Mouse (Mus musculus) forebrain, embryonic 11.5 days (tissue): ENCODE measurements around the gene Tubb4b. TPM values are rescaled to one million over a fixed set of nuclear protein-coding genes. Genes with fewer than 3 reads are reported as not detected.
A peak's percentile ranks its signal among the peaks of the same experiment; 100 is the strongest.

Experiments
- ATAC-seq: fragments of 200-750 bp; cut with Nextera tagmentation; replicated peaks from 2 replicates; pipeline ENCODE4 v1.8.0; 2017; ENCODE audit warnings: moderate TSS enrichment; ENCODE audit not compliant: low FRiP score
- DNase-seq: peaks from one replicate; pipeline ENCODE4 v3.0.0-alpha.2; 2017; ENCODE audit warnings: low spot score
- H3K27ac ChIP-seq: fragments of 300-500 bp; sonication (generic); 2 replicates; pipeline ENCODE4 v1.5.1; 2014; ENCODE audit warnings: low read depth, low read length
- H3K27me3 ChIP-seq: fragments of 300-500 bp; sonication (generic); 2 replicates; pipeline ENCODE4 v1.6.1; 2014; ENCODE audit warnings: mild to moderate bottlenecking, low read length, mixed read lengths; ENCODE audit not compliant: control insufficient read depth, insufficient read depth
- H3K36me3 ChIP-seq: fragments of 300-500 bp; sonication (generic); 2 replicates; pipeline ENCODE4 v1.6.1; 2014; ENCODE audit warnings: mild to moderate bottlenecking, low read length, moderate library complexity, mixed read lengths; ENCODE audit not compliant: control insufficient read depth, insufficient read depth
- H3K4me1 ChIP-seq: fragments of 300-500 bp; sonication (generic); replicated peaks from 2 replicates; pipeline ENCODE4 v1.6.1; 2014; ENCODE audit warnings: low read length, mixed read lengths; ENCODE audit not compliant: control insufficient read depth, insufficient read depth
- H3K4me2 ChIP-seq: fragments of 300-500 bp; sonication (generic); 2 replicates; pipeline ENCODE4 v1.6.1; 2014; ENCODE audit warnings: low read depth, mild to moderate bottlenecking, low read length, moderate library complexity, mixed read lengths; ENCODE audit not compliant: severe bottlenecking
- H3K4me3 ChIP-seq: fragments of 300-500 bp; sonication (generic); 2 replicates; pipeline ENCODE4 v1.5.1; 2014; ENCODE audit warnings: low read depth, low read length
- H3K9ac ChIP-seq: fragments of 300-500 bp; sonication (generic); 2 replicates; pipeline ENCODE4 v1.6.1; 2014; ENCODE audit warnings: low read length
- H3K9me3 ChIP-seq: fragments of 300-500 bp; sonication (generic); 2 replicates; pipeline ENCODE4 v1.6.1; 2016; ENCODE audit warnings: low read length, mixed read lengths; ENCODE audit not compliant: control insufficient read depth
- WGBS: fragments of 180-500 bp; shearing (Covaris S2); extraction: QIAGEN DNeasy Blood & Tissue Kit; methylation state at CpG from one replicate; pipeline ENCODE4 v1.1.7; 2014; 5-methylcytosine and 5-hydroxymethylcytosine counted together
- polyA plus RNA-seq: library from polyadenylated mRNA; unstranded; fragments of >200 nt; fragmentation: Nextera tagmentation; extraction: Ambion mirVana; gene quantifications from 2 replicates; pipeline ENCODE4 v1.2.1, GENCODE M21; 2014

The Tubb4b gene
- polyA plus RNA-seq, 1 experiment from 2014 or later = 615 TPM

DNA sequence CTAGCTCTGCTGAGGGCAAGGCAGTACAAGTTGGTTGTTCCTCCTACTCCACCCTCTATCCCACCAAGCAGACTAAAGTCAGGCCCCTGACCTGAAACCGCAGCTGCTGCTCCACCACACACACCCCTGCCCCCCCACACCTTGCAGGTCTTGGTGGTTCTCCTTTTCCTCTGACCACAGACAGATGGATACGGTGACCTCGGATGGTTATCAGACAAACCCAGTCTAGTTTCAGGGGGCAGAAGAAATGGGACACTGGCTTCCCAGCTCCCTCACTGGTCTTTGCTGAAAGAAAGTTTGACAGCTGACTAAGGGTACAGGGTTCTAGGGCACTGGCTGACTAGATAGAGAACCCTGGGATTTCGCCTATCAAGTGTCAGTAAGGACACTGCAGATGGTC lies 8.9 kb upstream of the Tubb4b start:
- ATAC-seq (no peak), DNase-seq (no peak)
- Histone ChIP-seq H3K36me3 (no peaks in the 10 kb centered on the region), H3K4me1 (no peaks in the 10 kb centered on the region), H3K9ac (no peak overlapping the region), H3K27ac (no peak overlapping the region), H3K4me3 (no peak overlapping the region), H3K9me3 (no peaks in the 10 kb centered on the region), H3K27me3 (no peaks in the 10 kb centered on the region), H3K4me2 (no peak overlapping the region)
- WGBS = 81% methylated on average over 4 of the region's 4 CpGs

DNA sequence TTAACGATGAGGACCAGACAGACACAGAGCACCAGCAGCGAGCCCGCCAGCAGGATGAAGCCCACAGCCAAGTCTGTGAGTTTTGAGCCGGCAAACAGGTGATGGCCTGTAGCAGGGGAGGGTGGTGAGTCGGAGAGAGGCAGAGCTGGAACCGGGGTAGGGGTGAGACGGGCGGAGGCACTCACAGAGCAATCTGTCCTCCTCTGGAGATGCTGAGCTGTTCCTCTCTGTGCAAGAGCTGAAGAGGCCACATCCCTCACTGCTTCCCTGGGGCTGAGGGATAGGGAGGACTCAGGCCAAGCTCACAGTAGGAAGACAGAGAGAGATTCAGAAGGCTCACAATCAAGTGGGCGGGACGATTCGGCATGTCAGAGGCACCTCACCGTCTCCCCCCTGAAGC lies 6.5 kb upstream of the Tubb4b start:
- H3K27ac ChIP-seq = no peak overlapping the region
- no peak for DNase-seq
- H3K9ac ChIP-seq = no peak overlapping the region
- 56% methylated on average over 12 of the region's 12 CpGs for WGBS
- H3K9me3 ChIP-seq = no peaks in the 10 kb centered on the region
- no peak overlapping the region for H3K4me2 ChIP-seq
- no peak for ATAC-seq
- H3K4me1 ChIP-seq = no peaks in the 10 kb centered on the region
- H3K27me3 ChIP-seq = no peaks in the 10 kb centered on the region
- H3K4me3 ChIP-seq = no peak overlapping the region
- no peaks in the 10 kb centered on the region for H3K36me3 ChIP-seq

GRCm38 (mm10) chr2:25230581-25230980 lies 6.1 kb upstream of the Tubb4b start:
- no peaks in the 10 kb centered on the region for H3K4me1 ChIP-seq
- DNase-seq (no peak), ATAC-seq (no peak)
- H3K4me3 ChIP-seq = no peak overlapping the region
- no peaks in the 10 kb centered on the region for H3K36me3 ChIP-seq
- H3K27ac ChIP-seq = no peak overlapping the region
- H3K27me3 ChIP-seq = no peaks in the 10 kb centered on the region
- WGBS = 86% methylated on average over 7 of the region's 7 CpGs
- no peak overlapping the region for H3K4me2 ChIP-seq
- no peak overlapping the region for H3K9ac ChIP-seq
- H3K9me3 ChIP-seq = no peaks in the 10 kb centered on the region

GRCm38 (mm10) chr2:25229582-25229981 lies 5.1 kb upstream of the Tubb4b start:
- Histone ChIP-seq H3K9me3 (no peaks in the 10 kb centered on the region), H3K27me3 (no peaks in the 10 kb centered on the region), H3K4me3 (no peak overlapping the region), H3K36me3 (no peaks in the 10 kb centered on the region), H3K9ac (no peak overlapping the region), H3K4me1 (no peaks in the 10 kb centered on the region), H3K4me2 (no peak overlapping the region), H3K27ac (no peak overlapping the region)
- 83% methylated on average over 5 of the region's 5 CpGs for WGBS
- no peak for DNase-seq
- no peak for ATAC-seq

GRCm38 (mm10) chr2:25228995-25229530 lies 4.6 kb upstream of the Tubb4b start:
- Histone ChIP-seq H3K9me3 (no peaks in the 10 kb centered on the region), H3K9ac (0 out of 2 replicates have a peak overlapping the region, but pooled peaks have one; percentile 9), H3K4me1 (no peaks in the 10 kb centered on the region), H3K27ac (no peak overlapping the region), H3K36me3 (no peaks in the 10 kb centered on the region), H3K27me3 (no peaks in the 10 kb centered on the region), H3K4me2 (no peak overlapping the region), H3K4me3 (no peak overlapping the region)
- no peak for ATAC-seq
- 65% methylated on average over 6 of the region's 6 CpGs for whole genome bisulfite sequencing
- DNase-seq = no peak

- Histone ChIP-seq H3K9me3 (no peaks in the 10 kb centered on the region), H3K4me1 (peaks cover 3% of the 10 kb centered on the region; the same call in 1 of the 2 replicates), H3K36me3 (no peaks in the 10 kb centered on the region), H3K4me3 (no peak overlapping the region), H3K27me3 (no peaks in the 10 kb centered on the region), H3K4me2 (peak overlapping the region; percentile 40; the same call in 1 of the 2 replicates), H3K9ac (no peak overlapping the region), H3K27ac (no peak overlapping the region)
- ATAC-seq (no peak; the same call in 1 of the 2 replicates), DNase-seq (peak; percentile 88)
- 0% methylated on average over 7 of the region's 7 CpGs for WGBS
Observed at GRCm38 (mm10) chr2:25228431-25228889, 4.0 kb upstream of the Tubb4b start.

- Histone ChIP-seq H3K4me3 (no peak overlapping the region), H3K4me1 (peaks cover 5% of the 10 kb centered on the region; the same call in 1 of the 2 replicates), H3K9ac (no peak overlapping the region), H3K27me3 (no peaks in the 10 kb centered on the region), H3K27ac (no peak overlapping the region), H3K36me3 (no peaks in the 10 kb centered on the region), H3K9me3 (no peaks in the 10 kb centered on the region), H3K4me2 (no peak overlapping the region)
- whole genome bisulfite sequencing = 94% methylated on average over 4 of the region's 4 CpGs
- DNase-seq = no peak
- no peak for ATAC-seq
Observed at GRCm38 (mm10) chr2:25227406-25227805, 2.9 kb upstream of the Tubb4b start.

- H3K9me3 ChIP-seq = no peaks in the 10 kb centered on the region
- no peak overlapping the region for H3K9ac ChIP-seq
- 86% methylated on average over 5 of the region's 5 CpGs for WGBS
- H3K4me2 ChIP-seq = no peak overlapping the region
- no peak for DNase-seq
- no peaks in the 10 kb centered on the region for H3K27me3 ChIP-seq
- H3K4me3 ChIP-seq = no peak overlapping the region
- ATAC-seq = no peak
- no peaks in the 10 kb centered on the region for H3K36me3 ChIP-seq
- peaks cover 5% of the 10 kb centered on the region; the same call in 1 of the 2 replicates for H3K4me1 ChIP-seq
- no peak overlapping the region for H3K27ac ChIP-seq
Observed at GRCm38 (mm10) chr2:25226864-25227263, 2.4 kb upstream of the Tubb4b start.

DNA sequence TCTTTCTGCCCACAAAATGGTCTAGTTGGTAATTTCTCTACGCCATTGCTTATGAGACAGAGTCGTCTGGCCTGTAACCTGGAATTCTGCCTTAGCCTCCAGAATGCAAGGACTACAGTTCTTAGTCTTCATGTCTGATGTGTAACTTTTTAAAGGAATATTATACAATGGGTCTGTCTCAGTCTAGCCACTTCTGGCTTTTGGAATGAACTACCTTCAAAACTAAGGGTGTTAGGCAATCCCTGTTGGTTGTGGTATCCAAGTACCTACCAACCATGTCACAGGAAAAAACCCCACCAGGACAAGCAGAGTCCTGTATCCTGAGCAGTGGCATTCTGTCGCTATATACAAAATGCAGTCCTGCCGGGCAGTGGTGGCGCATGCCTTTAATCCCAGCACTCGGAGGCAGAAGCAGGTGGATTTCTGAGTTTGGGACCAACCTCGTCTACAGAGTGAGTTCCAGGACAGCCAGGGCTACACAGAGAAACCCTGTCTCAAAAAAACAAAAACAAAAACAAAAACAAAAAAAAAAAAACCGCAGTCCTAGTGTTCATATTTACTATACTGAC lies 1.4 kb upstream of the Tubb4b start:
- no peaks in the 10 kb centered on the region for H3K36me3 ChIP-seq
- no peaks in the 10 kb centered on the region for H3K27me3 ChIP-seq
- no peak overlapping the region for H3K4me3 ChIP-seq
- H3K27ac ChIP-seq = peak overlapping the region; percentile 97
- peaks cover 5% of the 10 kb centered on the region; the same call in 1 of the 2 replicates for H3K4me1 ChIP-seq
- no peak for ATAC-seq
- H3K9ac ChIP-seq = no peak overlapping the region
- DNase-seq = no peak
- peak overlapping the region; percentile 51; the same call in 1 of the 2 replicates for H3K4me2 ChIP-seq
- WGBS = 78% methylated on average over 8 of the region's 8 CpGs
- no peaks in the 10 kb centered on the region for H3K9me3 ChIP-seq
